Mouse (Mus musculus): ENCODE data around the gene Gm17542. TPM values are rescaled to one million over a fixed set of nuclear protein-coding genes. Genes with fewer than 3 reads are reported as not detected.

Gene Gm17542
- polyA plus RNA-seq (2012; rRNA removed): not detected in 2 replicates

DNA sequence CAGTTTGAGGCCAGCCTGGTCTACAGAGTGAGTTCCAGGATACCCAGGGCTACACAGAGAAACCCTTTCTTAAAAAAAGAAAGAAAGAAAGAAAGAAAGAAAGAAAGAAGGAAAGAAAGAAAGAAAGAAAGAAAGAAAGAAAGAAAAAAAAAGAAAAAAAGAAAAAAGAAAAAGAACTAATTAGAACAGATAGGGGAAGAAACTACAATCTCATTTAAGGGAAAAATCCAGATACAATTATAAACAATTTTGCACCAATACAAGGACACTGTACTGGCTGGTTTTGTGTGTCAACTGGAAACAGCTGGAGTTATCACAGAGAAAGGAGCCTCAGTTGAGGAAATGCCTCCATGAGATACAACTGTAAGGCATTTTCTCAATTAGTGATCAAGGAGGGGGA lies at the start of gene Gm17542:
TSS of gene Gm17542 (minus strand) at position 101 of the 400 bp plus-strand sequence.

GRCm38 (mm10) chr10:58675533-58675932 lies 42.5 kb downstream of the Gm17542 start, which contains the start of gene Edar:
Gene Edar, minus strand, starts transcription at chr10:58675654.

Other genes starting within 250 kb of the Gm17542 start
- 0.14 and 0.25 TPM in 2 replicates for gene Ccdc138, start 220.3 kb downstream of the Gm17542 start, polyA plus RNA-seq (2012; rRNA removed)
- gene Edar, start 42.6 kb downstream of the Gm17542 start, polyA plus RNA-seq (2012; rRNA removed): 0.36 and 1.1 TPM in 2 replicates
- 3.9 and 4.4 TPM in 2 replicates for gene Sh3rf3, start 95.1 kb upstream of the Gm17542 start, polyA plus RNA-seq (2012; rRNA removed)

All from ovary, adult 2 months (tissue).